Mouse (Mus musculus) forebrain, postnatal 0 days (tissue): ENCODE measurements around the gene Zfp28. TPM values are rescaled to one million over a fixed set of nuclear protein-coding genes. Genes with fewer than 3 reads are reported as not detected.

Experiments used
- ATAC-seq: fragments of 200-750 bp; cut with Nextera tagmentation; 2 replicates; pipeline ENCODE4 v1.8.0; 2017; ENCODE audit warnings: mild to moderate bottlenecking, moderate library complexity
- DNase-seq: peaks from one replicate; pipeline ENCODE4 v3.0.0-alpha.2; 2015
- H3K27ac ChIP-seq: fragments of 300-500 bp; sonication (generic); 2 replicates; pipeline ENCODE4 v1.5.1; 2014; ENCODE audit warnings: low read depth, mild to moderate bottlenecking, antibody characterized with exemption, low read length, moderate library complexity, mixed read lengths
- H3K27me3 ChIP-seq: fragments of 300-500 bp; sonication (generic); 2 replicates; pipeline ENCODE4 v1.6.1; 2014; ENCODE audit warnings: mild to moderate bottlenecking, low read length, mixed read lengths; ENCODE audit not compliant: insufficient read depth
- H3K36me3 ChIP-seq: fragments of 300-500 bp; sonication (generic); 2 replicates; pipeline ENCODE4 v1.6.1; 2014; ENCODE audit warnings: mild to moderate bottlenecking, moderate library complexity; ENCODE audit not compliant: insufficient read depth
- H3K4me1 ChIP-seq: fragments of 300-500 bp; sonication (generic); 2 replicates; pipeline ENCODE4 v1.6.1; 2014; ENCODE audit warnings: antibody characterized with exemption; ENCODE audit not compliant: insufficient read depth
- H3K4me2 ChIP-seq: fragments of 300-500 bp; sonication (generic); 2 replicates; pipeline ENCODE4 v1.6.1; 2014; ENCODE audit warnings: low read depth, mild to moderate bottlenecking, moderate library complexity
- H3K4me3 ChIP-seq: fragments of 300-500 bp; sonication (generic); 2 replicates; pipeline ENCODE4 v1.5.1; 2014; ENCODE audit warnings: low read depth, low read length, mixed read lengths
- H3K9ac ChIP-seq: fragments of 300-500 bp; sonication (generic); 2 replicates; pipeline ENCODE4 v1.6.1; 2014; ENCODE audit warnings: mild to moderate bottlenecking
- H3K9me3 ChIP-seq: fragments of 300-500 bp; sonication (generic); 2 replicates; pipeline ENCODE4 v1.6.1; 2016; ENCODE audit warnings: low read length
- CTCF ChIP-seq: sonication (generic); IDR thresholded peaks from 2 replicates; pipeline ENCODE4 v1.5.1; 2016; ENCODE audit warnings: antibody characterized with exemption, control low read depth, low read depth
- WGBS: fragments of 180-500 bp; shearing (Covaris S2); extraction: QIAGEN DNeasy Blood & Tissue Kit; methylation state at CpG from one replicate; pipeline ENCODE4 v1.1.7; 2014; 5-methylcytosine and 5-hydroxymethylcytosine counted together
- polyA plus RNA-seq: library from polyadenylated mRNA; unstranded; fragments of >200 nt; fragmentation: Nextera tagmentation; extraction: Ambion mirVana; gene quantifications from 2 replicates; pipeline ENCODE4 v1.2.1, GENCODE M21; 2015
- total RNA-seq: library from RNA; depleted of rRNA; stranded (reverse); fragments of >200 nt; gene quantifications from 2 replicates; pipeline ENCODE4 v1.2.3, GENCODE M21; 2014

The Zfp28 gene
- total and polyA plus RNA-seq, 2 experiments from 2014 or later = 19.8 to 27.4 TPM

GRCm38 (mm10) chr7:6397996-6398975 is 15.2 kb downstream of the Zfp28 start, which contains the start of gene Smim17:
Gene Smim17 (plus strand): TSS chr7:6398715.
- no peak for TF ChIP-seq CTCF
- peaks cover 3% of the 10 kb centered on the region; the same call in 1 of the 2 replicates for H3K4me1 ChIP-seq
- H3K4me2 ChIP-seq = peak within 1 kb of the TSS; percentile 63
- H3K4me3 ChIP-seq = peak within 1 kb of the TSS; percentile 49
- H3K27me3 ChIP-seq = no peaks in the 10 kb centered on the region
- DNase-seq = peak; percentile 75
- 26% methylated on average over 25 of the region's 25 CpGs for WGBS
- peak; percentile 94 for ATAC-seq
- H3K9me3 ChIP-seq = no peaks in the 10 kb centered on the region
- H3K36me3 ChIP-seq = peaks cover 20% of the 10 kb centered on the region
- H3K9ac ChIP-seq = peak within 1 kb of the TSS; percentile 55
- H3K27ac ChIP-seq = peak within 1 kb of the TSS; percentile 30

DNA sequence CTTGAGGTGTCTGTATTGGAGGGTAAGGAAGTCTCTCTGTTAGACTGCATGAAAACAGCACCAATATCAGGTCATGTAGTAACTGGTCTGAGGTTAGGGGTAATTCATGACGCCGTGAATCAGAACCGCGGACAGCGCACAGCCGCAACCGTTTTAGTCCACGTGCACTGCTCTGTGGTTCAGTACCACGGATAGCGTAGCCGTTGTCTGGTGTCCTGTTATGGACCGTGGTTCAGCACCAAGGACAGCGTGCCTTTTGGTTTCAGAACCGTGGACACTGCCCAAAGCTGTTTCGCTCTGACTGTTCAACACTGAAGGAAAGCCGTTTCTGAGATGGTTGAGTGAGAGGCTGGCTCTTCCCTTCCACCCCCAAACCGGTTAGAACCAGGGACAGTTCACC is 26.9 kb downstream of the Zfp28 start, which contains the start of gene Gm20715:
Gm20715 (plus strand) TSS at position 235 of the 400 bp plus-strand sequence.
- no peak for TF ChIP-seq CTCF
- no peak within 1 kb of the TSS for H3K4me2 ChIP-seq
- H3K36me3 ChIP-seq = no peaks in the 10 kb centered on the region
- H3K4me3 ChIP-seq = no peak within 1 kb of the TSS
- no peak within 1 kb of the TSS for H3K27ac ChIP-seq
- ATAC-seq (peak; percentile 45), DNase-seq (peak; percentile 69)
- no peaks in the 10 kb centered on the region for H3K4me1 ChIP-seq
- H3K9me3 ChIP-seq = no peaks in the 10 kb centered on the region
- WGBS = 3% methylated on average over 17 of the region's 17 CpGs
- no peaks in the 10 kb centered on the region for H3K27me3 ChIP-seq
- H3K9ac ChIP-seq = no peak within 1 kb of the TSS

DNA sequence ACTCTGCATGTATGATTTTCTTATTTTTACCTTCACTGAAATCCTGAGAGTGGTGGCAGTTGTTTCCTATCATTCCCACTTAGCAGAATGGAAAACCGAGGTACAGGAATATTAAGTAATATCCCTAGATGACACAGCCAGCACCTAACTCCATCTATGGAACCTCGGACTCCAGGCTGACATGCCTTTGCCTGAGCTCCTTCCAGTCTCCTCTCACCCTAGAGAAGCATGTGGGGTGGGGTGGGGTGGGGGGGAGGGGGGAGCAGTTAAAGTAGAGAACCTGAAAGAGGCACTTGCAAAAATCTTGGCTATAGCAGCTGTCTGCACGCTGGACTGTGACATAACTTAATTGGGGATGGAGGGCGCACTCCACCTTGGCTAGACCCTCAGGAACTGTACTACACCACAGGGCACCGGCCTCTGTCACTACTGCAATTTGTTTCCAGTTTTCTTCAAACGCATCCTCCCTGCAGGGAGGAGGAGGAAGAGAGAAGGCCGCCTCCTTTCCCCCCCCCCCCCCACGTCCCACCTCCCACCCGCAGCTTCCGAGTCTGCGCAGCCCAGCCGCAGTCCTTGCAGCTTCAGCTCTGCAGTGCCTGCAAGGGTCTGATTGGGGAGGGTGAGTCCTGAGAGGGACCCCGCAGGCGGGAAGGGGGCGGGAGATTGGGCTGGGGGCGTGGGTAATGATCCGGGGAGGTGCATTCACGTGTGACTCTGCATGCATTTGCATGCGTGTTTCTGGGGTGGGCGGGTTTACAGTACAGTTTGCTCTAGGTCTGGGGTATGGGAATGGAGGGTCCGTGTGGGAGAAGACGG is 31.7 kb downstream of the Zfp28 start:
- H3K9ac ChIP-seq = peak overlapping the region; percentile 54
- H3K4me1 ChIP-seq = no peaks in the 10 kb centered on the region
- H3K9me3 ChIP-seq = no peaks in the 10 kb centered on the region
- ATAC-seq (peak; percentile 95), DNase-seq (peak; percentile 71)
- no peaks in the 10 kb centered on the region for H3K36me3 ChIP-seq
- H3K4me2 ChIP-seq = peak overlapping the region; percentile 53
- 8% methylated on average over 20 of the region's 22 CpGs for WGBS
- H3K27ac ChIP-seq = no peak overlapping the region
- H3K4me3 ChIP-seq = peak overlapping the region; percentile 42
- no peak for TF ChIP-seq CTCF
- no peaks in the 10 kb centered on the region for H3K27me3 ChIP-seq

GRCm38 (mm10) chr7:6415442-6415787 is 32.3 kb downstream of the Zfp28 start:
- ATAC-seq (peak; percentile 57; the same call in 1 of the 2 replicates), DNase-seq (no peak)
- Histone ChIP-seq H3K4me2 (peak overlapping the region; percentile 53), H3K27ac (no peak overlapping the region), H3K4me3 (peak overlapping the region; percentile 42), H3K27me3 (no peaks in the 10 kb centered on the region), H3K36me3 (no peaks in the 10 kb centered on the region), H3K9me3 (no peaks in the 10 kb centered on the region), H3K9ac (peak overlapping the region; percentile 54), H3K4me1 (no peaks in the 10 kb centered on the region)
- WGBS = 12% methylated on average over 8 of the region's 8 CpGs
- no peak for TF ChIP-seq CTCF

- H3K27me3 ChIP-seq = no peaks in the 10 kb centered on the region
- H3K4me2 ChIP-seq = no peak overlapping the region
- no peak for ATAC-seq
- no peak for DNase-seq
- no peaks in the 10 kb centered on the region for H3K36me3 ChIP-seq
- no peak overlapping the region for H3K27ac ChIP-seq
- no peak overlapping the region for H3K9ac ChIP-seq
- H3K4me1 ChIP-seq = no peaks in the 10 kb centered on the region
- WGBS = 74% methylated on average over 6 of the region's 6 CpGs
- TF ChIP-seq CTCF = no peak
- no peaks in the 10 kb centered on the region for H3K9me3 ChIP-seq
- H3K4me3 ChIP-seq = no peak overlapping the region
Observed at GRCm38 (mm10) chr7:6419894-6420293, 36.8 kb downstream of the Zfp28 start.

GRCm38 (mm10) chr7:6429381-6429780 is 46.3 kb downstream of the Zfp28 start:
- ATAC-seq = no peak
- Histone ChIP-seq H3K27ac (no peak overlapping the region), H3K4me2 (no peak overlapping the region), H3K9ac (no peak overlapping the region), H3K36me3 (0 out of 2 replicates have a peak, but pooled peaks cover 3% of the 10 kb centered on the region), H3K4me3 (no peak overlapping the region), H3K4me1 (no peaks in the 10 kb centered on the region), H3K9me3 (no peaks in the 10 kb centered on the region), H3K27me3 (no peaks in the 10 kb centered on the region)
- TF ChIP-seq CTCF = no peak
- 90% methylated on average over 3 of the region's 3 CpGs for WGBS
- DNase-seq = no peak
